ENCODE assay signal across 8 mouse cellular contexts in the genomic region with DNA sequence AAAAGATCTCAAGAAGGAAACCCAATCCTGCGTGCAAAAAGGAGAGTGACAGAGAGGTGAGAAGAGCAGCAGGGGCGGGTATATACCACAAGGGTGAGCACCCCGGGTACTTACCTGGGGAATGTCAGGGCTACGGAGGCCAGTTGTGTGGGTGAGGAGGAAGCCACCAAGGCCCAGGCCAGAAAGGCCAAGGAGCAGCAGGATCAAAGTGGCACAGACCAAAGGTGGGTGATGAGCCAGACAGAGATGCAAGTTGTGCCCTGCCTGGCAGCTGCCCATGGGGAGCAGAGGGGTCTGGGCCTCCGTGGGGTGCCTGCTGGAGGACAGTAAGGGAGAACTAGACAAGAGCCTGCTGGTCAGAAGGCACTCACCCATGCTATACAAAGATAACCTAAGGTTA. TPM values are rescaled to one million over a fixed set of nuclear protein-coding genes. Genes with fewer than 3 reads are reported as not detected.
DNase-seq lines count a peak whose midpoint lies in the region; ATAC-seq and TF ChIP-seq lines count a peak whose summit lies in the region.

No protein-coding gene starts in this region.

- DNase-seq in left cerebral cortex, adult 2 months (ENCODE audit: extremely low spot score in 1 of 2, low spot score in 2 of 2) = no peak
- no peak for DNase-seq in left cerebral cortex, adult 9 months (ENCODE audit: low spot score in 2 of 2)
- no peak for DNase-seq in layer of hippocampus, postnatal 25 days (ENCODE audit: extremely low spot score in 1 of 2, low spot score in 1 of 2)
- DNase-seq in left cerebral cortex, postnatal 36 days (ENCODE audit: low spot score in 2 of 2) = no peak
- no peak for DNase-seq in right cerebral cortex, adult 18-20 months

- WGBS in heart, embryonic 15.5 days = 78% methylated on average over 5 of the region's 5 CpGs
- WGBS in midbrain, embryonic 16.5 days = 92% methylated on average over 5 of the region's 5 CpGs

- H3K9me3 ChIP-seq in heart, embryonic 15.5 days (replicated peaks) = no peaks in the 10 kb centered on the region
- no peaks in the 10 kb centered on the region for H3K9me3 ChIP-seq in midbrain, embryonic 16.5 days (replicated peaks; ENCODE audit: control insufficient read depth, low read length, poor library complexity, severe bottlenecking)

- H3K4me1 ChIP-seq in cortical plate, adult 2 months (ENCODE audit: control insufficient read depth, insufficient read depth, low read length) = peaks cover 5% of the 10 kb centered on the region
- peaks cover 13% of the 10 kb centered on the region for H3K4me1 ChIP-seq in heart, embryonic 15.5 days (replicated peaks)
- H3K4me1 ChIP-seq in midbrain, embryonic 16.5 days (ENCODE audit: control insufficient read depth, insufficient read depth, low read length) = peaks cover 16% of the 10 kb centered on the region

- TF ChIP-seq POLR2A in cortical plate, adult 2 months (IDR thresholded peaks at IDR 0.05; ENCODE audit: extremely low read depth, insufficient read depth, low read length) = no peak

- H3K4me2 ChIP-seq in heart, embryonic 15.5 days = peak overlapping the region; percentile 64; the same call in 1 of the 2 replicates
- H3K4me2 ChIP-seq in midbrain, embryonic 16.5 days (ENCODE audit: low read length) = peak overlapping the region; percentile 79

- no peaks in the 10 kb centered on the region for H3K27me3 ChIP-seq in heart, embryonic 15.5 days
- H3K27me3 ChIP-seq in midbrain, embryonic 16.5 days (ENCODE audit: control insufficient read depth, insufficient read depth, low read depth, low read length) = no peaks in the 10 kb centered on the region

- peak overlapping the region; percentile 98; the same call in 1 of the 2 replicates for H3K27ac ChIP-seq in left cerebral cortex, adult 2 months
- peak overlapping the region; percentile 21; the same call in 1 of the 2 replicates for H3K27ac ChIP-seq in cortical plate, adult 2 months (ENCODE audit: insufficient read depth, low read length)
- peak overlapping the region; percentile 72; the same call in 1 of the 2 replicates for H3K27ac ChIP-seq in heart, embryonic 15.5 days
- H3K27ac ChIP-seq in midbrain, embryonic 16.5 days (ENCODE audit: low read length) = no peak overlapping the region; the same call in 1 of the 2 replicates

- TF ChIP-seq CTCF in left cerebral cortex, adult 2 months (IDR thresholded peaks at IDR 0.05) = no peak
- no peak for TF ChIP-seq CTCF in cortical plate, adult 2 months (IDR thresholded peaks at IDR 0.05; ENCODE audit: extremely low read depth, insufficient read depth, low read length)

- H3K36me3 ChIP-seq in heart, embryonic 15.5 days = peaks cover under 1% of the 10 kb centered on the region; the same call in 1 of the 2 replicates
- H3K36me3 ChIP-seq in midbrain, embryonic 16.5 days (ENCODE audit: control insufficient read depth, insufficient read depth, low read length) = no peaks in the 10 kb centered on the region

- ATAC-seq in heart, embryonic 15.5 days (replicated peaks; ENCODE audit: insufficient number of reproducible peaks, insufficient read depth, low FRiP score, low read depth) = no peak
- ATAC-seq in midbrain, embryonic 16.5 days = 0 out of 2 replicates have a peak, but pooled peaks have one; percentile 34

- intact Hi-C loops in left cerebral cortex, adult 2 months (cut with DNase I) = no loop called here
- intact Hi-C loops in left cerebral cortex, postnatal 36 days (cut with DNase I) = no loop called here

- H3K9ac ChIP-seq in heart, embryonic 15.5 days = no peak overlapping the region
- no peak overlapping the region; the same call in 1 of the 2 replicates for H3K9ac ChIP-seq in midbrain, embryonic 16.5 days (ENCODE audit: low read depth, low read length)

- no peak overlapping the region for H3K4me3 ChIP-seq in left cerebral cortex, adult 2 months
- no peak overlapping the region; the same call in 1 of the 2 replicates for H3K4me3 ChIP-seq in cortical plate, adult 2 months (ENCODE audit: insufficient read depth, low read length)
- H3K4me3 ChIP-seq in heart, embryonic 15.5 days = peak overlapping the region; percentile 67; the same call in 1 of the 2 replicates
- H3K4me3 ChIP-seq in midbrain, embryonic 16.5 days (ENCODE audit: low read depth, low read length) = no peak overlapping the region

RNA-seq across cellular contexts. Expression of gene Taok2, which starts 12.4 kb away (rescaled TPM):
- total RNA-seq in left cerebral cortex, adult 2 months (2021) = 100 to 1,000 TPM; 162 to 167 TPM
- polyA plus RNA-seq in cortical plate, adult 2 months (2012; rRNA removed) = 103 and 104 TPM in 2 replicates
- 29.0 and 36.4 TPM in 2 replicates for polyA plus RNA-seq in heart, embryonic 15.5 days (2015; fragmentation: Nextera tagmentation; extraction: Ambion mirVana)
- polyA plus RNA-seq in midbrain, embryonic 16.5 days (2015; fragmentation: Nextera tagmentation; extraction: Ambion mirVana) = 64.8 and 66.7 TPM in 2 replicates
- 100 to 1,000 TPM; 150 to 163 TPM for total RNA-seq in layer of hippocampus, postnatal 25 days (2021)
- 100 to 1,000 TPM; 152 to 156 TPM for total RNA-seq in left cerebral cortex, postnatal 36 days (2021)

RNA-seq across cellular contexts. Expression of gene Tmem219, which starts 25.8 kb away (rescaled TPM):
- total RNA-seq in left cerebral cortex, adult 2 months (2021) = 10 to 100 TPM; 17.3 to 22.0 TPM
- 31.9 and 35.9 TPM in 2 replicates for polyA plus RNA-seq in cortical plate, adult 2 months (2012; rRNA removed)
- 19.2 and 23.0 TPM in 2 replicates for polyA plus RNA-seq in heart, embryonic 15.5 days (2015; fragmentation: Nextera tagmentation; extraction: Ambion mirVana)
- 33.2 and 34.0 TPM in 2 replicates for polyA plus RNA-seq in midbrain, embryonic 16.5 days (2015; fragmentation: Nextera tagmentation; extraction: Ambion mirVana)
- 10 to 100 TPM; 20.2 to 25.5 TPM for total RNA-seq in layer of hippocampus, postnatal 25 days (2021)
- total RNA-seq in left cerebral cortex, postnatal 36 days (2021) = 10 to 100 TPM; 22.4 to 25.3 TPM

RNA-seq across cellular contexts. Expression of gene Kctd13, which starts 31.8 kb away (rescaled TPM):
- total RNA-seq in left cerebral cortex, adult 2 months (2021) = 100 to 1,000 TPM; 135 to 146 TPM
- 188 and 198 TPM in 2 replicates for polyA plus RNA-seq in cortical plate, adult 2 months (2012; rRNA removed)
- 12.3 and 14.8 TPM in 2 replicates for polyA plus RNA-seq in heart, embryonic 15.5 days (2015; fragmentation: Nextera tagmentation; extraction: Ambion mirVana)
- polyA plus RNA-seq in midbrain, embryonic 16.5 days (2015; fragmentation: Nextera tagmentation; extraction: Ambion mirVana) = 135 and 140 TPM in 2 replicates
- total RNA-seq in layer of hippocampus, postnatal 25 days (2021) = 100 to 1,000 TPM; 150 to 160 TPM
- 100 to 1,000 TPM; 149 to 167 TPM for total RNA-seq in left cerebral cortex, postnatal 36 days (2021)

RNA-seq across cellular contexts. Expression of gene Ino80e, which starts 34.7 kb away (rescaled TPM):
- total RNA-seq in left cerebral cortex, adult 2 months (2021) = 10 to 100 TPM; 52.5 to 53.2 TPM
- polyA plus RNA-seq in cortical plate, adult 2 months (2012; rRNA removed) = 55.6 and 59.3 TPM in 2 replicates
- 50.4 and 56.9 TPM in 2 replicates for polyA plus RNA-seq in heart, embryonic 15.5 days (2015; fragmentation: Nextera tagmentation; extraction: Ambion mirVana)
- polyA plus RNA-seq in midbrain, embryonic 16.5 days (2015; fragmentation: Nextera tagmentation; extraction: Ambion mirVana) = 94.6 and 98.3 TPM in 2 replicates
- total RNA-seq in layer of hippocampus, postnatal 25 days (2021) = 10 to 100 TPM; 50.7 to 51.7 TPM
- 10 to 100 TPM; 47.8 to 49.4 TPM for total RNA-seq in left cerebral cortex, postnatal 36 days (2021)

RNA-seq across cellular contexts. Expression of gene Hirip3, which starts 35.1 kb away (rescaled TPM):
- 10 to 100 TPM; 36.6 to 40.9 TPM for total RNA-seq in left cerebral cortex, adult 2 months (2021)
- 58.5 and 69.2 TPM in 2 replicates for polyA plus RNA-seq in cortical plate, adult 2 months (2012; rRNA removed)
- 14.3 and 24.2 TPM in 2 replicates for polyA plus RNA-seq in heart, embryonic 15.5 days (2015; fragmentation: Nextera tagmentation; extraction: Ambion mirVana)
- 19.8 and 20.0 TPM in 2 replicates for polyA plus RNA-seq in midbrain, embryonic 16.5 days (2015; fragmentation: Nextera tagmentation; extraction: Ambion mirVana)
- total RNA-seq in layer of hippocampus, postnatal 25 days (2021) = 10 to 100 TPM; 19.5 to 31.1 TPM
- total RNA-seq in left cerebral cortex, postnatal 36 days (2021) = 10 to 100 TPM; 31.1 to 33.8 TPM
